Mouse (Mus musculus) thymus, postnatal 0 days (tissue): ENCODE data around the gene Chek2. TPM values are rescaled to one million over a fixed set of nuclear protein-coding genes. Genes with fewer than 3 reads are reported as not detected.

Source experiments
- DNase-seq: peaks from one replicate; pipeline ENCODE4 v3.0.0-alpha.2; 2015; ENCODE audit warnings: low spot score
- polyA plus RNA-seq: library from polyadenylated mRNA; unstranded; fragments of >200 nt; fragmentation: Nextera tagmentation; extraction: Ambion mirVana; gene quantifications from 2 replicates; pipeline ENCODE4 v1.2.1, GENCODE M21; 2015

Gene Chek2
- polyA plus RNA-seq, 1 experiment from 2014 or later, result 19.6 TPM

DNA sequence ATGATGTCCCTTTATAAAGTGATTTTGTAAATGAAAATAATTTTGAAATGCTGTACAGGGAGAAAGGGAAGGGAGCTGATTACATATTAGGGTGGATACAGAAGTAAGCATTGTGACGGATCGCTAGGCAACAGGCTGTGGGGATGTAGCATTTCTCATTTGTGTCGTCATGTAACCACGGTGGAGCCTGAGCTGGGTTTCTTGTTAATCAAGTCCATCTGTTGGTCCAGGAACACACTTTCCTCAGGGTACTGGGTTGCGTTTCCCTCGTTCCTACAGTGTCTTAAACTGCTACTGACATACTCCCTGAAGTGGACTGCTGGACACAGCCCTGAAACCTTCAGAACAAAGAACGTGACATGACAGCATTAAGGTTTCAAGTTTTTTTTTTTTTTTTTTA lies 58.4 kb downstream of the Chek2 start:
- DNase-seq, result no peak

- no peak for DNase-seq
Observed at GRCm38 (mm10) chr5:110898785-110899184, 59.0 kb downstream of the Chek2 start.

- no peak for DNase-seq
Observed at GRCm38 (mm10) chr5:110900331-110900730, 60.6 kb downstream of the Chek2 start.

- DNase-seq, result no peak
Observed at GRCm38 (mm10) chr5:110906708-110907107, 66.9 kb downstream of the Chek2 start.

DNA sequence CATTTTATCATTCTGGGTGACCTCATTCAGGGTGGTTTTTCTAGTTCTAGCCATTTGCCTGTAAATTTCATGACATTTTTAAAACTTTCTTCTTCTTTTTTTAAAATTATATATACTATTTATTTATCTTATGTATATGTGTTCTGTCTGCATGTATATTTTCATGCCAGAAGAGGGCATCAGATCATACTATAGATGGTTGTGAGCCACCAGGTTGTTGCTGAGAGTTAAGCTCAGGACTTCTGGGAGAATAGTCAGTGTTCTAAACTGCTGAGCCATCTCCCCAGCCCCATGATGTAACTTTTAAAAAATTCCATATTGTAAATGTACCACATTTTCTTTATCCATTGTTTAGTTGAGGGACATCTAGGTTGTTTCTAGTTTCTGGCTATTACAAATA lies 69.1 kb downstream of the Chek2 start:
- no peak for DNase-seq

DNA sequence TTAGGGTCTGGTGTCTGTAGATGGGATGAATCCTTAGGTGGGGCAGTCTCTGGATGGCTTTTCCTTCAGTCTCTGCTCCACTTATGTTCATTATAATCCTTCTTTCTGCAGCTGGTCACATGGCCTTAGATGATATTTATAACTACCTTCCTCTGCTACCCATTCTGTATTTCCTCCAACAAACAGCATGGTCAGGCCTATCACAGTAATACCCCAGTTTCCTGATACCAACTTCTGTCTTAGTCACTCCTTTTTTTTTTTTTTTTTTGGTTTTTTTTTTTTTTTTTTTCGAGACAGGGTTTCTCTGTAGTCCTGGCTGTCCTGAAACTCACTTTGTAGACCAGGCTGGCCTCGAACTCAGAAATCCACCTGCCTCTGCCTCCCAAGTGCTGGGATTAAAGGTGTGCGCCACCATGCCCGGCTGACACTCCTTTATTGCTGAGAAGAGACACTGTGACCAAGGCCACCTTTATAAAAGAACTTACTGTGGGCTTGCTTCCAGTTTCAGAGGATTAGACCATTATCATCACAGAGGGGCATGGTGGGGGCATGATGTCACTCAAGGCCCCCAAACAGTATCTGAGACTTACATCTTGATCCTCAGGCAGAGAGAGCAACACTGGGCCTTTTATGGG lies 70.3 kb downstream of the Chek2 start:
- DNase-seq, result no peak

DNA sequence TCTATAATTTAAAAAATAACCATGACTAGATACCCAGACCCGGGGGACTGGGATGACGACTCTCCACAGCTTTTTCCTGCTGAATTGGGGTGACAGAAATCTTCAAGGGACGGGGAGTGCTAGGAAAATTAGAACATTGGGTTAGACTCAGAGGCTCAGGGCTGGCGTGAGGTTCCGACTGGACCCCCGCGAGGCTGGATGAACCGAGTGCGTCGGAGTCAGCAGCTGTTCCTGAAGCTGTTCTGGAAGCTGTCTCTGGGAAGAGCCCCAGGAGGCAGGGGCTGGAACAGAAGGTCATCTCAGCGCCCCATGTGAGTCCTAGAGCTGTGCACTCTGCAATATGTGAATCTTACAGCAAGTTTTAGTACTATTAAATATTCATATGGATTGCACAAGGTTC lies 75.1 kb downstream of the Chek2 start:
- DNase-seq, result no peak

DNA sequence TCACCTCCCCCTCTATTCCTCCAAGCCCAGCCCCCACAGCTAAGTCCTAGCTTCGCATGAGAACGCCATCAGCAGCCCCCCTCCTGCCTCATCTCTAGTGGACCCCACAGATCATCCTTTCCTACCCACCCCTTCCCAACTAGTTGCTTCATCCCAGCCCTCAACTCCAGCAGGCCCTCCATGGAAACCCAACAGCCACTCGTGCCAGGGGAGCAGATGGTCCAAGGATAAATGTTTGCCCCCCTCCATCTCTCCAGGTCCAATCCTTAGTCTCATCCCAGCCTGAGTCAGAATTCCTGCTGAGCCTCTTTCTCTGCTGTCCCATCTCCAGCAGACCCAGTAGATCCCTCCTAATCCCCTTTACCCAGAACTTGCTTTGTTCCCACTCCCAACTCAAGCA lies 76.5 kb downstream of the Chek2 start:
- DNase-seq, result no peak

DNA sequence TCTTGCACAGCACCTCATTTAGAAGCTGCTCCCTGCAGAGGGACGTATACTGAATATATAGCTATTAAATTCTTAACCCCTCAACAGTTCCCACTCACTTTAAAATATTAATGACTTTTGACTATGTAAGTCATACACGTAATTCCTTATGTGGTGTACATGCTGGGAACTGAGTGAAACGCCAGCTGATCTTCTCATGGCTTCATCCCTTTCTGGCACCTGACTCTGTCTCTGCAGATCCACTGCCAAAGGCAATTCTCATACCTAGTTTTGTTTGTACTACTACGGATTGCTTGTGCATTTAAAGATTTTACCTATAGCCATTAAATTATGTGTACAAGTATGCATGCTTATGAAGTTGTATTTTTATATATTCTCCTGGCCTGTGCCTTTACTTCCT lies 79.8 kb downstream of the Chek2 start:
- DNase-seq, result no peak

DNA sequence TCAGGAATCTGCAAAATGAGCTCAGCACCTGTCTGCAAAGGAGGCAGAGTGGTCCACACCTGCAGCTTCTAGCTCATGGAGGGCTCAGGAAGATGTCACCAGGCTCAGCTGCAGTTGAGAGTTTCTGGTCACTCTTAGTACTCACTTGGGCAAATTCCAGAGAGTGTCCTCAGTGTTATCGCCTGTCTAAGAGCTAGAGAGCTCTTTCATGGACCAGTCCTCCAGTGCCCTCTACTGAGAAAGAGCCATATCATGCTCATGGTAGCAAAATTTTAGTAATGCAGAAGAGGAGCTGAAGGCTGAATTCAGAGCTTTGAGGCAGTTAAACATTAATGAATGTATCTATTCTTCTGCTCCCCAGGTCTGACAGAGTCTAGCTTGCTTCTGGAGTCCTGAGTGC lies 83.6 kb downstream of the Chek2 start:
- no peak for DNase-seq

Other genes starting within 250 kb of the Chek2 start
- gene Noc4l, start 186.6 kb upstream of the Chek2 start, polyA plus RNA-seq, result 54.5 and 55.8 TPM in 2 replicates
- gene Ddx51, start 186.5 kb upstream of the Chek2 start, polyA plus RNA-seq, result 22.9 and 23.0 TPM in 2 replicates
- gene Ep400, start 69.3 kb upstream of the Chek2 start, polyA plus RNA-seq, result 31.3 and 31.4 TPM in 2 replicates
- gene Pus1, start 59.3 kb upstream of the Chek2 start, polyA plus RNA-seq, result 34.6 and 37.8 TPM in 2 replicates
- gene Ulk1, start 29.9 kb upstream of the Chek2 start, polyA plus RNA-seq, result 9.7 and 12.3 TPM in 2 replicates
- gene Hscb, start 202 bp upstream of the Chek2 start, polyA plus RNA-seq, result 43.2 and 48.3 TPM in 2 replicates
- gene Ttc28, start 39.8 kb downstream of the Chek2 start, polyA plus RNA-seq, result 1.7 and 2.3 TPM in 2 replicates